Mouse (Mus musculus): Measurements from ENCODE around the gene Aldh1a7.
"Not testable (repeated sequence)": the region's sequence is repeated elsewhere in the genome, so short reads cannot be mapped to it uniquely, and the experiment has no call there.

Aldh1a7 gene

GRCm38 (mm10) chr19:20677697-20678355, 49.5 kb downstream of the Aldh1a7 start:
- Histone ChIP-seq H3K27me3 (ENCODE audit: control insufficient read depth, insufficient read depth, low read length, poor library complexity, severe bottlenecking) (no peaks in the 10 kb centered on the region), H3K36me3 (ENCODE audit: control insufficient read depth, insufficient read depth, low read length, poor library complexity, severe bottlenecking) (no peaks in the 10 kb centered on the region)
- DNase-seq (ENCODE audit: low read depth, low spot score), result no peak

- DNase-seq (ENCODE audit: low read depth, low spot score), result no peak
- H3K27me3 ChIP-seq (ENCODE audit: control insufficient read depth, insufficient read depth, low read length, poor library complexity, severe bottlenecking), result no peaks in the 10 kb centered on the region
- H3K36me3 ChIP-seq (ENCODE audit: control insufficient read depth, insufficient read depth, low read length, poor library complexity, severe bottlenecking), result no peaks in the 10 kb centered on the region
These were observed 73.1 kb downstream of the Aldh1a7 start for GRCm38 (mm10) chr19:20654141-20654873.

- DNase-seq (ENCODE audit: low read depth, low spot score), result no peak
- H3K27me3 ChIP-seq (ENCODE audit: control insufficient read depth, insufficient read depth, low read length, poor library complexity, severe bottlenecking), result no peaks in the 10 kb centered on the region
- H3K36me3 ChIP-seq (ENCODE audit: control insufficient read depth, insufficient read depth, low read length, poor library complexity, severe bottlenecking), result no peaks in the 10 kb centered on the region
These were observed 74.2 kb downstream of the Aldh1a7 start for GRCm38 (mm10) chr19:20653082-20653676.

- no peak for DNase-seq (ENCODE audit: low read depth, low spot score)
- H3K27me3 ChIP-seq (ENCODE audit: control insufficient read depth, insufficient read depth, low read length, poor library complexity, severe bottlenecking), result no peaks in the 10 kb centered on the region
- H3K36me3 ChIP-seq (ENCODE audit: control insufficient read depth, insufficient read depth, low read length, poor library complexity, severe bottlenecking), result no peaks in the 10 kb centered on the region
These were observed 77.4 kb downstream of the Aldh1a7 start for GRCm38 (mm10) chr19:20650008-20650407.

- not testable (repeated sequence) for H3K36me3 ChIP-seq (ENCODE audit: control insufficient read depth, insufficient read depth, low read length, poor library complexity, severe bottlenecking); DNase-seq (ENCODE audit: low read depth, low spot score); H3K27me3 ChIP-seq (ENCODE audit: control insufficient read depth, insufficient read depth, low read length, poor library complexity, severe bottlenecking)
These were observed 79.9 kb downstream of the Aldh1a7 start for GRCm38 (mm10) chr19:20647496-20647895.

- Histone ChIP-seq H3K27me3 (ENCODE audit: control insufficient read depth, insufficient read depth, low read length, poor library complexity, severe bottlenecking) (no peaks in the 10 kb centered on the region), H3K36me3 (ENCODE audit: control insufficient read depth, insufficient read depth, low read length, poor library complexity, severe bottlenecking) (no peaks in the 10 kb centered on the region)
- no peak for DNase-seq (ENCODE audit: low read depth, low spot score)
These were observed 83.0 kb downstream of the Aldh1a7 start for GRCm38 (mm10) chr19:20644346-20644745.
